Mouse (Mus musculus): Measurements from ENCODE around the gene Foxp1. TPM values are rescaled to one million over a fixed set of nuclear protein-coding genes. Genes with fewer than 3 reads are reported as not detected.

Gene Foxp1
- polyA plus RNA-seq, 1 experiment: 93.7 TPM

GRCm38 (mm10) chr6:99519052-99519451, 3.5 kb downstream of the Foxp1 start:
- 26% methylated on average over 4 of the region's 4 CpGs for WGBS
- H3K27ac ChIP-seq (ENCODE audit: control insufficient read depth, insufficient read depth, low read depth, low read length, poor library complexity): no peak overlapping the region
- TF ChIP-seq CTCF (IDR thresholded peaks at IDR 0.05; ENCODE audit: control insufficient read depth, insufficient read depth, low read length): no peak
- TF ChIP-seq POLR2A (IDR thresholded peaks at IDR 0.05; ENCODE audit: borderline replicate concordance, control insufficient read depth, low read depth, low read length): no peak
- no peaks in the 10 kb centered on the region for H3K4me1 ChIP-seq (ENCODE audit: control insufficient read depth, insufficient read depth, low read length)
- no peak overlapping the region for H3K4me3 ChIP-seq (replicated peaks; ENCODE audit: control insufficient read depth, low read depth, low read length)

- no peaks in the 10 kb centered on the region for H3K4me1 ChIP-seq (ENCODE audit: control insufficient read depth, insufficient read depth, low read length)
- 85% methylated on average over 7 of the region's 7 CpGs for WGBS
- H3K27ac ChIP-seq (ENCODE audit: control insufficient read depth, insufficient read depth, low read depth, low read length, poor library complexity): no peak overlapping the region
- H3K4me3 ChIP-seq (replicated peaks; ENCODE audit: control insufficient read depth, low read depth, low read length): no peak overlapping the region
- TF ChIP-seq POLR2A (IDR thresholded peaks at IDR 0.05; ENCODE audit: borderline replicate concordance, control insufficient read depth, low read depth, low read length) (no peak), CTCF (IDR thresholded peaks at IDR 0.05; ENCODE audit: control insufficient read depth, insufficient read depth, low read length) (no peak)
Observed at GRCm38 (mm10) chr6:99515667-99516199, 6.8 kb downstream of the Foxp1 start.

GRCm38 (mm10) chr6:99511862-99512261, 10.7 kb downstream of the Foxp1 start:
- TF ChIP-seq POLR2A (IDR thresholded peaks at IDR 0.05; ENCODE audit: borderline replicate concordance, control insufficient read depth, low read depth, low read length) (no peak), CTCF (IDR thresholded peaks at IDR 0.05; ENCODE audit: control insufficient read depth, insufficient read depth, low read length) (no peak)
- Histone ChIP-seq H3K27ac (ENCODE audit: control insufficient read depth, insufficient read depth, low read depth, low read length, poor library complexity) (no peak overlapping the region), H3K4me3 (replicated peaks; ENCODE audit: control insufficient read depth, low read depth, low read length) (no peak overlapping the region), H3K4me1 (ENCODE audit: control insufficient read depth, insufficient read depth, low read length) (no peaks in the 10 kb centered on the region)
- 83% methylated on average over 6 of the region's 6 CpGs for WGBS

- TF ChIP-seq POLR2A (IDR thresholded peaks at IDR 0.05; ENCODE audit: borderline replicate concordance, control insufficient read depth, low read depth, low read length): no peak
- TF ChIP-seq CTCF (IDR thresholded peaks at IDR 0.05; ENCODE audit: control insufficient read depth, insufficient read depth, low read length): no peak
- Histone ChIP-seq H3K27ac (ENCODE audit: control insufficient read depth, insufficient read depth, low read depth, low read length, poor library complexity) (no peak overlapping the region), H3K4me3 (replicated peaks; ENCODE audit: control insufficient read depth, low read depth, low read length) (no peak overlapping the region), H3K4me1 (ENCODE audit: control insufficient read depth, insufficient read depth, low read length) (no peaks in the 10 kb centered on the region)
- whole genome bisulfite sequencing: 88% methylated on average over 9 of the region's 9 CpGs
Observed at GRCm38 (mm10) chr6:99509189-99509592, 13.3 kb downstream of the Foxp1 start.

- TF ChIP-seq CTCF (IDR thresholded peaks at IDR 0.05; ENCODE audit: control insufficient read depth, insufficient read depth, low read length) (no peak; the same call in 1 of the 2 replicates), POLR2A (IDR thresholded peaks at IDR 0.05; ENCODE audit: borderline replicate concordance, control insufficient read depth, low read depth, low read length) (no peak)
- Histone ChIP-seq H3K4me3 (replicated peaks; ENCODE audit: control insufficient read depth, low read depth, low read length) (no peak overlapping the region), H3K27ac (ENCODE audit: control insufficient read depth, insufficient read depth, low read depth, low read length, poor library complexity) (no peak overlapping the region), H3K4me1 (ENCODE audit: control insufficient read depth, insufficient read depth, low read length) (no peaks in the 10 kb centered on the region; the same call in 1 of the 2 replicates)
- 79% methylated on average over 6 of the region's 6 CpGs for WGBS
Observed at GRCm38 (mm10) chr6:99506816-99507215, 15.7 kb downstream of the Foxp1 start.

- 76% methylated on average over 1 of the region's 1 CpGs for WGBS
Observed at GRCm38 (mm10) chr6:99503741-99504140, 18.8 kb downstream of the Foxp1 start.

GRCm38 (mm10) chr6:99502727-99503126, 19.8 kb downstream of the Foxp1 start:
- Histone ChIP-seq H3K4me3 (replicated peaks; ENCODE audit: control insufficient read depth, low read depth, low read length) (no peak overlapping the region), H3K4me1 (ENCODE audit: control insufficient read depth, insufficient read depth, low read length) (no peaks in the 10 kb centered on the region; the same call in 1 of the 2 replicates), H3K27ac (ENCODE audit: control insufficient read depth, insufficient read depth, low read depth, low read length, poor library complexity) (no peak overlapping the region)
- TF ChIP-seq POLR2A (IDR thresholded peaks at IDR 0.05; ENCODE audit: borderline replicate concordance, control insufficient read depth, low read depth, low read length) (no peak), CTCF (IDR thresholded peaks at IDR 0.05; ENCODE audit: control insufficient read depth, insufficient read depth, low read length) (no peak)
- 92% methylated on average over 2 of the region's 2 CpGs for WGBS

More at GRCm38 (mm10) chr6:99503741-99504140, 18.8 kb downstream of the Foxp1 start:
- no peak overlapping the region for H3K4me3 ChIP-seq (replicated peaks; ENCODE audit: control insufficient read depth, low read depth, low read length)
- no peaks in the 10 kb centered on the region; the same call in 1 of the 2 replicates for H3K4me1 ChIP-seq (ENCODE audit: control insufficient read depth, insufficient read depth, low read length)
- TF ChIP-seq POLR2A (IDR thresholded peaks at IDR 0.05; ENCODE audit: borderline replicate concordance, control insufficient read depth, low read depth, low read length): no peak
- TF ChIP-seq CTCF (IDR thresholded peaks at IDR 0.05; ENCODE audit: control insufficient read depth, insufficient read depth, low read length): no peak
- no peak overlapping the region for H3K27ac ChIP-seq (ENCODE audit: control insufficient read depth, insufficient read depth, low read depth, low read length, poor library complexity)

- TF ChIP-seq CTCF (IDR thresholded peaks at IDR 0.05; ENCODE audit: control insufficient read depth, insufficient read depth, low read length) (no peak), POLR2A (IDR thresholded peaks at IDR 0.05; ENCODE audit: borderline replicate concordance, control insufficient read depth, low read depth, low read length) (no peak)
- 77% methylated on average over 6 of the region's 6 CpGs for WGBS
- Histone ChIP-seq H3K27ac (ENCODE audit: control insufficient read depth, insufficient read depth, low read depth, low read length, poor library complexity) (no peak overlapping the region), H3K4me1 (ENCODE audit: control insufficient read depth, insufficient read depth, low read length) (no peaks in the 10 kb centered on the region; the same call in 1 of the 2 replicates), H3K4me3 (replicated peaks; ENCODE audit: control insufficient read depth, low read depth, low read length) (no peak overlapping the region)
Observed at GRCm38 (mm10) chr6:99502314-99502713, 20.2 kb downstream of the Foxp1 start.

Measured in bone marrow, adult 2 months (tissue).